Mouse (Mus musculus): ENCODE data around the gene Epdr1.
"Not testable (repeated sequence)": the region's sequence is repeated elsewhere in the genome, so short reads cannot be mapped to it uniquely, and the experiment has no call there.

Gene Epdr1

GRCm38 (mm10) chr13:19604916-19605315 is 14.8 kb downstream of the Epdr1 start:
- DNase-seq (ENCODE audit: low spot score in 2 of 2): no peak

- no peak for DNase-seq (ENCODE audit: low spot score in 2 of 2)
These were observed 16.0 kb downstream of the Epdr1 start for GRCm38 (mm10) chr13:19603719-19604118.

- DNase-seq (ENCODE audit: low spot score in 2 of 2): no peak
These were observed 17.2 kb downstream of the Epdr1 start for GRCm38 (mm10) chr13:19602531-19602930.

- no peak for DNase-seq (ENCODE audit: low spot score in 2 of 2)
These were observed 20.5 kb downstream of the Epdr1 start for GRCm38 (mm10) chr13:19599242-19599641.

GRCm38 (mm10) chr13:19595141-19595540 is 24.6 kb downstream of the Epdr1 start:
- DNase-seq (ENCODE audit: low spot score in 2 of 2): no peak

GRCm38 (mm10) chr13:19590996-19591759 is 28.5 kb downstream of the Epdr1 start:
- DNase-seq (ENCODE audit: low spot score in 2 of 2): no peak

GRCm38 (mm10) chr13:19575947-19576346 is 43.8 kb downstream of the Epdr1 start:
- no peak for DNase-seq (ENCODE audit: low spot score in 2 of 2)

- DNase-seq (ENCODE audit: low spot score in 2 of 2): not testable (repeated sequence)
These were observed 45.0 kb downstream of the Epdr1 start for GRCm38 (mm10) chr13:19574723-19575122.

GRCm38 (mm10) chr13:19570166-19570565 is 49.6 kb downstream of the Epdr1 start:
- DNase-seq (ENCODE audit: low spot score in 2 of 2): not testable (repeated sequence)

- DNase-seq (ENCODE audit: low spot score in 2 of 2): no peak
These were observed 57.2 kb downstream of the Epdr1 start for GRCm38 (mm10) chr13:19562510-19562909.

GRCm38 (mm10) chr13:19555391-19555790 is 64.3 kb downstream of the Epdr1 start:
- DNase-seq (ENCODE audit: low spot score in 2 of 2): no peak

Data from spleen, postnatal 36 days (tissue).